ENCODE assay signal across 8 mouse cellular contexts in genomic region chr17:35704621-35705464, GRCm38 (mm10). TPM values are rescaled to one million over a fixed set of nuclear protein-coding genes. Genes with fewer than 3 reads are reported as not detected.
DNase-seq lines count a peak whose midpoint lies in the region; ATAC-seq and TF ChIP-seq lines count a peak whose summit lies in the region.

Gene Ddr1 (minus strand): TSS chr17:35704621.

- peak within 1 kb of the TSS; percentile 99 for H3K27ac ChIP-seq in forebrain, embryonic 15.5 days (replicated peaks)
- peak within 1 kb of the TSS; percentile 90 for H3K27ac ChIP-seq in layer of hippocampus, adult 2 months
- H3K27ac ChIP-seq in stomach, embryonic 15.5 days = peak within 1 kb of the TSS; percentile 96

- H3K36me3 ChIP-seq in forebrain, embryonic 15.5 days = no peaks in the 10 kb centered on the region
- no peaks in the 10 kb centered on the region for H3K36me3 ChIP-seq in stomach, embryonic 15.5 days

- peak; percentile 89 to 90 for DNase-seq in cerebellum, postnatal 10 days
- no peak for DNase-seq in cerebellum, adult 8-10 months
- peak; percentile 60 for DNase-seq in heart, postnatal 4 days
- peak in 1 of 2 experiments; percentile 47 for DNase-seq in layer of hippocampus, adult 2 months (ENCODE audit: low spot score in 2 of 2)

- H3K9ac ChIP-seq in forebrain, embryonic 15.5 days (replicated peaks) = peak within 1 kb of the TSS; percentile 59
- peak within 1 kb of the TSS; percentile 19; the same call in 1 of the 2 replicates for H3K9ac ChIP-seq in stomach, embryonic 15.5 days

- no peaks in the 10 kb centered on the region for H3K9me3 ChIP-seq in forebrain, embryonic 15.5 days
- no peaks in the 10 kb centered on the region for H3K9me3 ChIP-seq in stomach, embryonic 15.5 days

- TF ChIP-seq CTCF in layer of hippocampus, adult 2 months (conservative IDR thresholded peaks at IDR 0.05) = no peak

- 6% methylated on average over 19 of the region's 19 CpGs for WGBS in forebrain, embryonic 15.5 days
- WGBS in stomach, embryonic 15.5 days = 7% methylated on average over 19 of the region's 19 CpGs

- H3K27me3 ChIP-seq in forebrain, embryonic 15.5 days = no peaks in the 10 kb centered on the region
- no peaks in the 10 kb centered on the region for H3K27me3 ChIP-seq in stomach, embryonic 15.5 days (replicated peaks)

- H3K4me3 ChIP-seq in forebrain, embryonic 15.5 days = peak within 1 kb of the TSS; percentile 47
- peak within 1 kb of the TSS; percentile 36 for H3K4me3 ChIP-seq in layer of hippocampus, adult 2 months
- H3K4me3 ChIP-seq in stomach, embryonic 15.5 days (replicated peaks) = peak within 1 kb of the TSS; percentile 42

- ATAC-seq in activated CD4-positive, CD25-positive, alpha-beta regulatory T cell, adult 4 months = peak; percentile 70
- ATAC-seq in forebrain, embryonic 15.5 days (replicated peaks) = peak; percentile 38
- 0 out of 2 replicates have a peak, but pooled peaks have one; percentile 12 for ATAC-seq in megakaryocyte progenitor cell, adult 5-6 weeks (replicated peaks; ENCODE audit: poor library complexity)
- peak; percentile 25; the same call in 1 of the 2 replicates for ATAC-seq in stomach, embryonic 15.5 days (ENCODE audit: insufficient read depth, low FRiP score, low read depth)

- H3K4me1 ChIP-seq in forebrain, embryonic 15.5 days = peaks cover 45% of the 10 kb centered on the region
- H3K4me1 ChIP-seq in stomach, embryonic 15.5 days = peaks cover 38% of the 10 kb centered on the region

- H3K4me2 ChIP-seq in forebrain, embryonic 15.5 days (replicated peaks) = peak within 1 kb of the TSS; percentile 89
- peak within 1 kb of the TSS; percentile 53 for H3K4me2 ChIP-seq in stomach, embryonic 15.5 days

RNA-seq across cellular contexts. Expression of gene Ddr1, which starts in this region (rescaled TPM):
- under 1 TPM; 0.66 to 0.71 TPM for polyA plus RNA-seq in activated CD4-positive, CD25-positive, alpha-beta regulatory T cell, adult 4 months (2017; shearing (Covaris generic))
- polyA plus RNA-seq in forebrain, embryonic 15.5 days (2015; fragmentation: Nextera tagmentation; extraction: Ambion mirVana) = 127 TPM in 2 replicates
- total RNA-seq in heart, postnatal 4 days (2021) = 100 to 1,000 TPM; 107 to 113 TPM
- total RNA-seq in layer of hippocampus, adult 2 months (2021) = 10 to 100 TPM; 54.3 to 61.0 TPM
- 0.15 TPM in 1 of 2 replicates, not detected in the other for total RNA-seq in megakaryocyte progenitor cell, adult 5-6 weeks (2015)
- 0.25 TPM in 1 of 2 replicates, not detected in the other for total RNA-seq in megakaryocyte progenitor cell, adult 5-6 weeks (2017)
- 74.0 and 78.4 TPM in 2 replicates for polyA plus RNA-seq in stomach, embryonic 15.5 days (2015; fragmentation: Nextera tagmentation; extraction: Ambion mirVana)

Comparison
In these comparisons a context has a peak if more than half of its experiments do, and no peak if none do; other contexts are left out.
1. RNA of gene Ddr1 (total RNA-seq): 107 to 113 TPM in heart, postnatal 4 days and 54.3 to 61.0 TPM in layer of hippocampus, adult 2 months; 0.15 to 0.25 TPM in megakaryocyte progenitor cell, adult 5-6 weeks; every median in the first group is over 10 times any median in the second.
2. RNA of gene Ddr1 (polyA plus RNA-seq): 127 TPM in forebrain, embryonic 15.5 days and 74.0 to 78.4 TPM in stomach, embryonic 15.5 days; 0.66 to 0.71 TPM in activated CD4-positive, CD25-positive, alpha-beta regulatory T cell, adult 4 months; every median in the first group is over 10 times any median in the second.
3. Peak in ATAC-seq in activated CD4-positive, CD25-positive, alpha-beta regulatory T cell, adult 4 months; RNA of the gene not detected or under 1 TPM.
4. Peak in ATAC-seq in megakaryocyte progenitor cell, adult 5-6 weeks; RNA of the gene not detected or under 1 TPM.
5. ATAC-seq: peak in every context shown above with its lines; median percentile 70 in activated CD4-positive, CD25-positive, alpha-beta regulatory T cell, adult 4 months; 38 in forebrain, embryonic 15.5 days; 25 in stomach, embryonic 15.5 days; 12 in megakaryocyte progenitor cell, adult 5-6 weeks.
6. Peak in every context shown above with its lines, with median percentiles within 50 percentile points of each other: H3K27ac ChIP-seq and H3K4me3 ChIP-seq.